Mouse (Mus musculus) ES-Bruce4 (cell line): Measurements from ENCODE around the gene Kctd12b. TPM values are rescaled to one million over a fixed set of nuclear protein-coding genes. Genes with fewer than 3 reads are reported as not detected.

Source experiments
- H3K27ac ChIP-seq: 2 replicates; pipeline ENCODE4 v1.5.1; 2012; ENCODE audit warnings: low read length, inconsistent platforms; ENCODE audit not compliant: insufficient read depth
- H3K27me3 ChIP-seq: 2 replicates; pipeline ENCODE4 v1.6.1; 2012; ENCODE audit warnings: mild to moderate bottlenecking, low read length, inconsistent platforms; ENCODE audit not compliant: control insufficient read depth, poor library complexity, insufficient read depth, severe bottlenecking
- H3K36me3 ChIP-seq: 2 replicates; pipeline ENCODE4 v1.6.1; 2012; ENCODE audit warnings: inconsistent platforms, mild to moderate bottlenecking, low read length, moderate library complexity; ENCODE audit not compliant: control insufficient read depth, poor library complexity, insufficient read depth, severe bottlenecking
- H3K4me1 ChIP-seq: one replicate; pipeline ENCODE4 v1.8.1; 2011; ENCODE audit warnings: low read length; ENCODE audit not compliant: control insufficient read depth, insufficient read depth
- H3K4me3 ChIP-seq: 2 replicates; pipeline ENCODE4 v1.5.1; 2011; ENCODE audit warnings: low read depth, mild to moderate bottlenecking, low read length
- H3K9ac ChIP-seq: 2 replicates; pipeline ENCODE4 v1.6.1; 2012; ENCODE audit warnings: low read depth, mild to moderate bottlenecking, inconsistent platforms; ENCODE audit not compliant: poor library complexity, severe bottlenecking
- H3K9me3 ChIP-seq: replicated peaks from 2 replicates; pipeline ENCODE4 v1.6.1; 2012; ENCODE audit warnings: mild to moderate bottlenecking, low read length, inconsistent platforms; ENCODE audit not compliant: control insufficient read depth, poor library complexity, insufficient read depth, severe bottlenecking
- CTCF ChIP-seq: IDR thresholded peaks from one replicate; pipeline ENCODE4 v1.8.1; 2011; ENCODE audit warnings: low read depth, low read length
- EP300 ChIP-seq: IDR thresholded peaks from 2 replicates; pipeline ENCODE4 v1.6.1; 2011; ENCODE audit warnings: low read depth, low read length; ENCODE audit not compliant: insufficient read depth
- POLR2A ChIP-seq: IDR thresholded peaks from one replicate; pipeline ENCODE4 v1.8.1; 2011; ENCODE audit warnings: low read length; ENCODE audit not compliant: insufficient read depth
- polyA plus RNA-seq: library from polyadenylated mRNA; stranded (reverse); fragments of >200 nt; gene quantifications from 2 replicates; pipeline ENCODE4 v1.2.4, GENCODE M21; 2011; ENCODE audit warnings: low read depth; ENCODE audit not compliant: missing spikeins, insufficient read depth, insufficient read length

Gene Kctd12b
- polyA plus RNA-seq, 1 experiment = 3.7 TPM

- Histone ChIP-seq H3K9ac (no peak overlapping the region), H3K27me3 (no peaks in the 10 kb centered on the region), H3K36me3 (no peaks in the 10 kb centered on the region), H3K27ac (no peak overlapping the region), H3K4me3 (no peak overlapping the region), H3K9me3 (no peaks in the 10 kb centered on the region), H3K4me1 (no peaks in the 10 kb centered on the region)
- TF ChIP-seq CTCF (no peak), POLR2A (no peak), EP300 (no peak)
Measured at GRCm38 (mm10) chrX:153656949-153657348, 39.2 kb downstream of the Kctd12b start.

GRCm38 (mm10) chrX:153640615-153641014, 55.6 kb downstream of the Kctd12b start:
- Histone ChIP-seq H3K27me3 (no peaks in the 10 kb centered on the region), H3K36me3 (no peaks in the 10 kb centered on the region), H3K4me1 (no peaks in the 10 kb centered on the region), H3K4me3 (no peak overlapping the region), H3K27ac (no peak overlapping the region), H3K9ac (no peak overlapping the region), H3K9me3 (no peaks in the 10 kb centered on the region)
- no peak for TF ChIP-seq EP300
- peak; percentile 41 for TF ChIP-seq CTCF

GRCm38 (mm10) chrX:153636247-153636646, 59.9 kb downstream of the Kctd12b start:
- TF ChIP-seq POLR2A (no peak), CTCF (peak; percentile 3), EP300 (no peak)
- H3K4me3 ChIP-seq = no peak overlapping the region
- no peaks in the 10 kb centered on the region for H3K27me3 ChIP-seq
- H3K9me3 ChIP-seq = no peaks in the 10 kb centered on the region
- no peak overlapping the region for H3K9ac ChIP-seq
- H3K27ac ChIP-seq = no peak overlapping the region
- H3K4me1 ChIP-seq = no peaks in the 10 kb centered on the region
- H3K36me3 ChIP-seq = no peaks in the 10 kb centered on the region

Other genes starting within 250 kb of the Kctd12b start
- gene Ubqln2, start 198.2 kb downstream of the Kctd12b start, polyA plus RNA-seq = 44.3 and 48.4 TPM in 2 replicates
- not detected in 2 replicates for gene Cypt3, start 137.8 kb downstream of the Kctd12b start, polyA plus RNA-seq
- 31.0 and 37.3 TPM in 2 replicates for gene Nbdy, start 27.2 kb upstream of the Kctd12b start, polyA plus RNA-seq
- 7.9 and 8.6 TPM in 2 replicates for gene Spin2c, start 135.8 kb upstream of the Kctd12b start, polyA plus RNA-seq